Mouse (Mus musculus) embryonic fibroblast, embryonic 13.5 days (primary cell): Measurements from ENCODE around the gene Gnl3l. TPM values are rescaled to one million over a fixed set of nuclear protein-coding genes. Genes with fewer than 3 reads are reported as not detected.
A peak's percentile ranks its signal among the peaks of the same experiment; 100 is the strongest.

ENCODE experiments used
- H3K27ac ChIP-seq: 2 replicates; pipeline ENCODE4 v1.5.1; 2012; ENCODE audit warnings: low read length, control low read depth, inconsistent platforms; ENCODE audit not compliant: insufficient read depth
- H3K4me1 ChIP-seq: 2 replicates; pipeline ENCODE4 v1.6.1; 2011; ENCODE audit warnings: low read length; ENCODE audit not compliant: control insufficient read depth, insufficient read depth
- H3K4me3 ChIP-seq: 2 replicates; pipeline ENCODE4 v1.5.1; 2011; ENCODE audit warnings: mild to moderate bottlenecking, control low read depth, low read length; ENCODE audit not compliant: insufficient read depth
- CTCF ChIP-seq: IDR thresholded peaks from 2 replicates; pipeline ENCODE4 v1.5.1; 2011; ENCODE audit warnings: mild to moderate bottlenecking, control low read depth, low read length, moderate library complexity, borderline replicate concordance; ENCODE audit not compliant: insufficient read depth
- POLR2A ChIP-seq: IDR thresholded peaks from 2 replicates; pipeline ENCODE4 v1.6.1; 2011; ENCODE audit warnings: low read depth, mild to moderate bottlenecking, control low read depth, low read length, moderate library complexity
- polyA plus RNA-seq: library from polyadenylated mRNA; stranded (reverse); fragments of >200 nt; gene quantifications from 2 replicates; pipeline ENCODE4 v1.2.4, GENCODE M21; 2011; ENCODE audit warnings: low read depth; ENCODE audit not compliant: missing spikeins, insufficient read length

Gene Gnl3l
- polyA plus RNA-seq, 1 experiment, result 55.1 TPM

- no peak for TF ChIP-seq POLR2A
- no peak for TF ChIP-seq CTCF
- Histone ChIP-seq H3K27ac (no peak overlapping the region), H3K4me1 (no peaks in the 10 kb centered on the region), H3K4me3 (no peak overlapping the region)
Observed at GRCm38 (mm10) chrX:150963027-150963426, 54.1 kb downstream of the Gnl3l start.

- H3K4me1 ChIP-seq, result no peaks in the 10 kb centered on the region
- H3K27ac ChIP-seq, result no peak overlapping the region
- TF ChIP-seq POLR2A (no peak), CTCF (peak; percentile 45; the same call in 1 of the 2 replicates)
Observed at GRCm38 (mm10) chrX:150960702-150961101, 56.4 kb downstream of the Gnl3l start.

GRCm38 (mm10) chrX:150956522-150957300 lies 60.4 kb downstream of the Gnl3l start:
- peak overlapping the region; percentile 70 for H3K27ac ChIP-seq
- TF ChIP-seq CTCF (peak; percentile 48; the same call in 1 of the 2 replicates), POLR2A (no peak)
- peaks cover 2% of the 10 kb centered on the region; the same call in 1 of the 2 replicates for H3K4me1 ChIP-seq
- no peak overlapping the region for H3K4me3 ChIP-seq

More at GRCm38 (mm10) chrX:150960702-150961101, 56.4 kb downstream of the Gnl3l start:
- H3K4me3 ChIP-seq, result no peak overlapping the region

GRCm38 (mm10) chrX:150956016-150956415 lies 61.1 kb downstream of the Gnl3l start:
- Histone ChIP-seq H3K4me3 (no peak overlapping the region), H3K4me1 (peaks cover 2% of the 10 kb centered on the region; the same call in 1 of the 2 replicates), H3K27ac (no peak overlapping the region)
- TF ChIP-seq CTCF, result no peak
- no peak for TF ChIP-seq POLR2A

GRCm38 (mm10) chrX:150955441-150955840 lies 61.7 kb downstream of the Gnl3l start:
- H3K4me1 ChIP-seq, result peaks cover 2% of the 10 kb centered on the region; the same call in 1 of the 2 replicates
- H3K27ac ChIP-seq, result no peak overlapping the region
- TF ChIP-seq POLR2A, result no peak
- no peak for TF ChIP-seq CTCF
- H3K4me3 ChIP-seq, result no peak overlapping the region

- peaks cover 2% of the 10 kb centered on the region; the same call in 1 of the 2 replicates for H3K4me1 ChIP-seq
- no peak overlapping the region for H3K27ac ChIP-seq
- H3K4me3 ChIP-seq, result no peak overlapping the region
- TF ChIP-seq CTCF (no peak), POLR2A (no peak)
Observed at GRCm38 (mm10) chrX:150954721-150955120, 62.4 kb downstream of the Gnl3l start.

Other genes with a start within 250 kb of the Gnl3l start
- gene Maged2, start 203.0 kb downstream of the Gnl3l start, polyA plus RNA-seq, result 160 and 165 TPM in 2 replicates
- gene Fgd1, start 28.8 kb upstream of the Gnl3l start, polyA plus RNA-seq, result 20.1 and 25.0 TPM in 2 replicates
- 25.2 and 29.9 TPM in 2 replicates for gene Tsr2, start 79.2 kb upstream of the Gnl3l start, polyA plus RNA-seq
- 4.0 and 5.2 TPM in 2 replicates for gene Wnk3, start 180.8 kb upstream of the Gnl3l start, polyA plus RNA-seq